Mouse (Mus musculus) adrenal gland, adult (tissue): ENCODE data around the gene A730071L15Rik.

Source experiments
- DNase-seq, 2 experiments: peaks; one replicate each; pipeline ENCODE4 v3.0.0; 2022 to 2023; ENCODE audit warnings: low spot score in 1 of 2; ENCODE audit not compliant: inconsistent age in 2 of 2

The A730071L15Rik gene

GRCm38 (mm10) chr11:6199410-6200086 lies at the start of gene A730071L15Rik:
Gene A730071L15Rik (plus strand): TSS chr11:6200029.
- no peak for DNase-seq

- no peak for DNase-seq
These were observed 47.0 kb upstream of the A730071L15Rik start for GRCm38 (mm10) chr11:6152864-6153263.

DNA sequence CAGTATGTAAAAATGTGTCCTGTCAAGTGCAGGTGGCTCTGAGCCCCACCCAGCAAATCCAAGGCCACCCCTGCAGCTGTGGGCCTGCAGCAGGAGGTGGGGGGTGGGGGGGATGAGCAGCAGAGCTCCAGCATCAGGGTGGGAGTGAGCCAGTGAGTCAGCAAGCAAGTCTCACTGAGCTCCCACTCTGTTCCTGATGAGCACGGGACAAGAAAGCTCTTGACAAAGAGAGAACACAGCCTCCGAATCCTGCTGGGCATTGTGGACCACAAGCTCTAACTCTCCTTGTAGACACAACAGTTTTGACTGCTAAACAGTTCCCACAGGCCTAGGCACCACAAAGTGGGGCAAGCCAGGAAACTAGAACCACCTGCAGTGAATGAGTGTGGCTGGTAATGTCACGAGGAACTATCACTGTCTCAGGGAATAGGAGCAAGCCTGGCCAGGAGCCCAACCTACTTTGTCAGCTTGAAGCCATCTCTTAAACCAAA lies 45.6 kb upstream of the A730071L15Rik start:
- peak in 1 of 2 experiments; percentile 58 for DNase-seq

DNA sequence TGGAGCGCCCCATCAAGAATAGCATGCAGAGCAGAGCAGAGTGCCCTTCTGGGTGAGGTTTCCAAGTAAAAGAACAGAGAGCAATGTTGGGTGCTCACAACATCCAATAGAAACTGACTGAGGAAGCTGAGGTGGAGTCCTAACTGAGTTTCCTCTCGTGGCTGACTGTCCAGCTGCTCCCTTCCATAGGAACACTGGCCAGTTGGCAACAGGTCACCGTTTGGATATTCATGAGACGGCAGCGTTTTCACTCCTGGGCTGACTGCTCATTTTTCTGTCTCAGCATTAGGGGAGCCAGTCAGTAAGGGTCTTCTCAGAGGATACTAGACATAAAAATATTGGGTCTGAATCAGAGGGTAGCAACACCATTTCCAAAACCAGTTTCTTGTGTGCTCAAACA lies 43.2 kb upstream of the A730071L15Rik start:
- DNase-seq = no peak

DNA sequence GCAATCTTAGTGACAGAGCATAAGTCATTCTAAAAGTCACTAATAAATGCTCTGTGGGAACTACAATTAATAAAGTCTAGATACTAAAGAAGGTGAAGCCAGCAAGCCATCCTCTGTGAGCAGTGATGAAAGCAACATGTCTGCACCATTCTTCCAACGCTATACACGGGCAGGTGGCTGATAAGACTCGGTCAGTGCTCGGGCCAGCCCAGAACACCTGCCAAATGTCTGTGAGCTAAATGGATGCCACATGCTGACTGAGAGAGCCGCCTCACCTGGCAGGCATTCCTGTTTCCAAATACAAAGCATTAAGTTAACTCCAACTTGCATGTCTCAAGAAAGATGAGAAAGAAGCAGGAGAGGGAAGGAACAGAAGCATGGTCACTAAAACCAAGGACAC lies 42.7 kb upstream of the A730071L15Rik start:
- DNase-seq = no peak

DNA sequence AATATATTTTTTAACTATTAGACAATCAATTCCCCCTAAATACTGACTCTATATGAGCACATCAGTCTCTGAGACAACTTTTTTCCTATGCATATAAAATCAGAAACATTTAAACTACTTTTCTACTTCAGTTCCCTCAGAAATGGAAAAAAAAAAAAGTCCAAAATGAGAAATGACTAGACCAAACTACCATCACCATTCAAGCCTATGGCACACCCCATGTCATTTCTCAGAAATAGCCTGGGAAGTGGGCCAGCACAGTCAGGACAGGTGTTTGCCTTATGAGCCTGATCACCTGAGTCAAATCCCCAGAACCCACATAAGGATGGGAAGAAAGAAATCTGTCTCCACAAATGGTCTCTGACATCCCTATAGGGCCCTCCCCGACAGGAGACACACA lies 41.3 kb upstream of the A730071L15Rik start:
- no peak for DNase-seq

DNA sequence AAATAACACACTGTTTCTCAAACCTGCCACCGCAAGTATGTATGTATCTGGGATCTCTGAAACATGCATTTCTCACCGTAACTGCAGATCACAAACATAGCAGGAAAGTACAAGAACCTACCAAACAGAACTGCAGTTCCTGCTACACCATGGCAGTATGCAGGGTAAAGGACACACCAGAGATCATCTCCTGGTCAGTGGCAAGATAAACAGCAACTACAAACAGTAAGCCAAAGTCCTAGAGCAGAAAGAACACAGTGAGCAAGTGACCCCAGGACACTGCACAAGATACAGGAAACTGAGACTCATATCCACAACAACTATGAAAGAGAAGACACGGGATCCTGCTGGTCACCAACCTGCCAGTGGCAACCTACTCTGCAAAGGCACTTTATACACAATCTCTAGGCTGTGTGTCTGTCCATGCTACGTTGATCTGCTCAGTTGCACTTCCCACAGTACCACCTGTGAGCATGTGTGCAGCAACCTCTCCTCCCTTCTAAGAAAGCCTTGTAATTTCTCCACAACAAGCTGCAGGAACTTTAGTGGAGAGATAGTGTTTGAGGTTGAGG lies 40.0 kb upstream of the A730071L15Rik start:
- DNase-seq = no peak

DNA sequence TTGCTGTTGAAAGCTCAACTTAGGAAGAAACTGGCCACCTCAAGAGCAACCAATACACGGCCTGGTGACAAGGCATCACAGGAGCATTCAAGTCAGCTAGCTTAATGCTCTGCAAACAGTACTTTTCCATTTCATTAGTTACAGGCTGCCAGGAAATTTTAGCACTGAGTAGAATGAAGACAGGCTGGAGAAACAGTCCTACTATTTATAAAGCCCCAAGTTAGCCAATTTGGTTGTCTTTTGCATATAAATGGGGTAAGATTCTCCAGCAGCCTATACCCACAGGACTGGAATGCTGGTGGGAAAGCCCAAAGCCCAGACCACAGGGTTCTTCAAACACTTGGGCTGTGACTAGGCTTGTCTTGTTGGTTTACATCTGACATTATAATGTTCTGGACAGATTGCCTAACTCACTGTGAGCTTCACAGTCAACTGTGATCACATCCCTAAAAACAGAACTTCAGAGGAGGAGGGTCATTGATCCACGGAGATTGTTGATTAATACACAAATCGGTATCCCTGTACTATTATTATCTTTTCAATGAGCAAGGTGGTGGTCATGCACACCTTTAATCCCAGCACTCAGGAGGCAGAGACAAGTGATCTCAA lies 39.1 kb upstream of the A730071L15Rik start:
- DNase-seq = no peak

GRCm38 (mm10) chr11:6161549-6161948 lies 38.3 kb upstream of the A730071L15Rik start:
- DNase-seq = no peak

GRCm38 (mm10) chr11:6163062-6163461 lies 36.8 kb upstream of the A730071L15Rik start:
- peak in 1 of 2 experiments; percentile 51 for DNase-seq

DNA sequence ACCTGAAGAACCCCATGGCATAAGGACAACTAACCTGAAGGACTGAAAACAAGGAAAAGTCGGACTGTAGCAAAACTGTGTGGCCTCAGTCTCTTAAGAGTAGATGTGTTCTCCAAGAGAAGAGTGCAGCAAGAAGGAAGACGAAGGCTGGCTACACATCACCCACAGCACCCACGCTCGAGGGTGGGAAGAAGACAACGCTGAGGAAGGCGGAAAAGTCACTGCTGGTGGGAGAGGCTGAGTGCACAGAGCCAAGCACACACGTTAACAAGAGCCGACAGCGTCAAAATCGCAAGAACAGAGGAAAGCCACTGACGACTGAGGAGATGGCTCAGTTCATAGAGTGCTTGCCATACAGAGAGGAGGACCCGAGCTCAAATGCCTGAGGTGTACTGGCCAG lies 36.1 kb upstream of the A730071L15Rik start:
- no peak for DNase-seq

DNA sequence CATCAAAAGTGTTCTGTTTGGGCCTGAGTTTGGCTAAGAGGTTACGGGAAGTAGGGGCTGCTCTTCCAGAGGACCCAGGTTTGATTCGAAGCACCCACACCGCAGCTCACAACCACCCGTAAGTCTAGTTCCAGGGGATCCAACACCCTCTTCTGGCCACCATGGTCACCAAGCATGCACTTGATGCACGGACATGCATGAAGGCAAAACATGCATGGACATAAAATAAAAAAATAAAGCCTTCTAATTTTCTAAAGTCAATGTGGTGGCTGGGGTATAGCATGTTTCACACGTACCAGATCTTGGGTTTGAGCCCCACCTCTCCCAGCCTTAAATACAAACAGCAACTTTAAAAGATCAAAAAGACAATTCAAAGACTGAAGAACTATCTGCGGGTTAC lies 35.0 kb upstream of the A730071L15Rik start:
- DNase-seq = no peak

DNA sequence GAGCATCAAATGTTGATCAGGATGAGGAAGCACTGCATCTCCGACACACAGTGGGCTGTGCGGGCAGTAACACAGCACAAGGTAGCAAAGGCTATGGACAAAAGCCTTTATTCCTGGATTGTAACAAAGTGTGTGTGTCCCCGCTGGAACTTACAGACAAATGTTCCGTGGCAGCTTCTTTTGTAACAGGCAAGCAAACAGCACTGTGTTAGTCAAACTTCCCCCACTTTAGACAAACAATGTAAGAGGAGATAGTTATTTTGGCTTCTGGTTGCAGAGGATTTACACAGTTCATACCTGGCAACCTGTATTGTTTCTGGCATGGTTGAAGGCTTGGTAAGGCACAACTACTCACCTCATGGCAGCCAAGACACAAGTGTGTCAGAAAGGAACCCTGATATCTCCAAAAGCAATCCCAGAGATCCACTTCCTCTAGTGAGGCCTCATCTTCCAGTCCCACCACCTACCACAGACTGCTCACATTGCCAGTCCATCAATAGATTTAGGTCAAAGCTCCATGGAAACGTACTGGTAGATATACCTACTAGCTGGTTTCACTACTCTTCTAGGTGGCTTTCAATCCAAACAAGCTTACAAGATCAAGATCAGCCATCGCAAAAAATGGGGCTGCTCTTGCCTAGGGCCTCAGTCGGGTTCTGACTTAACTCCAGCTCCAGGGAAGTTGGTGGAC lies 34.3 kb upstream of the A730071L15Rik start:
- DNase-seq = no peak

DNA sequence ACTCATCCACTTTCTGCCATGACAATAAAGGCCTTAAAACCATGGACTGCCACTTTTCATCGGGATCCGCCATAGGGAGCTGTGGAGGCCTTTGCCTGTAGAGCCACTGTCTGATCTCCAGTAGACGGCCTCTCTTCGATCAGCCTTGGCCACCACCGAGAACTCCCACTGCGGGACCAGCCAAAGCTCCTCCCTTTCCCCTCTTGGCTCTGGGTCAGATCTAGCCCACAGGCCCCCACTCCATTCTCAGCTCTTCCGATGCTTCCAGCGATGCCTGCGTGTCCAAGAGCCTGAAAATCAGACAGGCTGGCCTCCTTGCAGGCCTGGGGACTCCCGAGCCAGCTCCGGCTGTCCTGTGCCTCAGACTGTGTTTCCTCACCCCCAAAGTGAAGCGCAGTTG lies 33.5 kb upstream of the A730071L15Rik start:
- DNase-seq = no peak

GRCm38 (mm10) chr11:6169041-6169663 lies 30.7 kb upstream of the A730071L15Rik start:
- DNase-seq = no peak

DNA sequence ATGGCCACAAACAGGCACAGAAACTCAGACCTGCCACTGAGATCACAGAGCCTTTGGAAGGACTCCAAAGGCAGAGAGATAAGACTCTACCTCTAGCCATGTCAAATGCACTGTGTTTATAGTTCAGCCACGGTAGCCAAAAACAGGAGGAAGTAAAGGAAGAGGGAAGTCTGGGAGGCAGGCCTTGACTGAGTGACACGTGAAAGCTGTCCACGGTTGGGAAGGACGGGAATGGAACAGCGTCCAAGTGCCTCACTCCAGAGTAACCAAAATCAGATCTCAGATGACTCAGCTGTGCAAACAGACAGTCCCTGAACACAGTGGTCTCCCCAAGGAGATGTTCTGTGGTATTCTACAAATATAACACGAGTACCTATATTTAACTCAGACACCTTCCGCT lies 25.1 kb upstream of the A730071L15Rik start:
- peak; percentile 78 to 86 for DNase-seq

DNA sequence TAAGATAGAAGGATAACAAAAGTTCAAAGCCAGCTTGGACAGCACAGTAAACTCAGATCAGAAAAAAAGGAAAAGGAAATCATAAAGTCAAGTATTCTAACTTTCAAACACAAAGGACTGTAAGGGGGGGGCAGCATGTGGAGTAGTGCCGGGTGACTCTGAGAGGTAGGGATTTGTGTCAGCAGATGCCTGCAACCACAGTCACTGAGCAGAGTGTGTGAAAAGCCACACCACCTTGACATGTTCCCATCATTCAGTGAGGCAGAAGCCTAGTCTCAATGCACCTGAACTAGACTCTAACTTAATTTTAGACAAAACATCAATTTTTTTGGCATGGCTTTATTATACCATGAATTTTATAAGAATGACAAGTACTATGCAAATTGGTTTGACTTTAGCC lies 24.3 kb upstream of the A730071L15Rik start:
- no peak for DNase-seq

DNA sequence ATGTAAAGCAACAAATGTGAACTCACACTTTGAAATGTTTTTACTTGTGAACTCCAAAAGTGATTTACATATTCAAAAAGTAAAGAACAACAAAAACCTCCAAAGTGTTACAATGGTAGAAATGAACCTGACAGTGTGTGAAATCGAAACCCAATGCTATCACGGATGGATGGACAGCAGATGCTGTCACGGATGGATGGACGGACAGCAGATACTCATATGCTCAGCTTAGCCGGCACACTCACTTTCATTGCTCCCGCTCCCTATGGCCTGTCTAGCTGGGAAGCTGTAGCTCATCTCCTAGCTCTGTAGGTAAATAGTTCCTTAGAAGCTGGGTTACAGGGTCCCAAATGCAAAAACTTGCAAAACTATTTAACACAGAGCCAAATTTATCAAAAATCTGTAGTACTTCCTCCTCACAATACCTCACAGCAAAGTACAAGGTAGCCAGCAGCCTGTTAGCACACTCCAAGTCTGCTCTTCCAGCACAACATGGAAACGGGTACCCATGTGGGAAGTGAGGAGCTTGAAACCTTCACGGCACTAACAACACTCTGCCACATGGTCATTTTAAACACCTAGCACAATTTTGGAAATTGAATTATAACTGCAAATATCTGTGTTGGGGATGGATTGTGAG lies 21.9 kb upstream of the A730071L15Rik start:
- DNase-seq = no peak

- DNase-seq = no peak
These were observed 21.1 kb upstream of the A730071L15Rik start for GRCm38 (mm10) chr11:6178673-6179166.

- DNase-seq = no peak
These were observed 20.6 kb upstream of the A730071L15Rik start for GRCm38 (mm10) chr11:6179194-6179593.
